Comparison of ENCODE assay signal across 9 mouse cellular contexts in the genomic region with DNA sequence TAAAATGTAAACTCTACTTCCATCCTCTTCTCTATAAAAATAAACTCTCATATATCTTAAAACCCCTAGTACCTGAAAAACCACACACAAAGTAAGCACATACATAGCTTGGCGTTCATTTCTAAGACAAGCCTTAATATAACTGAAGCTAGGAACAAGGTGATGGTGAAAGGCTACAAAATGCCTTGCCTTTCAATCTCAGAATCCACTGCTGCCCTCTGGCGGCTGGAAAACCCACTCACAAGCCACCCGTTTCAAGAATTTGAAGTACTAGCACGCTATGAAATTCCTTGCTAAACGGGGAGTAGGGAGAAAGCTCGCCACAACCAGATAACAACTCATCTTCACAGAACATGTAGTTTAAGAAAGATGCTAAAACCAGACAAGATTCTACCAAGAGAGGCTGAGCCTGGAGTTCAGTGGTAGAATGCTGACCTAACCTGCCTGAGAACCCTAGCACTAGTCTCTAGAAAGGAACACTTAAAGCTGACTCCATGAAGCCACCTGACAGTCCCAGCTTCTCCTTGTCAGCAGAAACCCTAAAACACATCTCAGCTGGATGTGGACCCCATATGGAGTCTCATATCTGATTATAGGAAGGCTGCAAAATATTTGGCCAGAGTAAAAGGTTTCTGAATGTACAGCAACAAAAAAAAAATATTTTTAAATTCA. TPM values are rescaled to one million over a fixed set of nuclear protein-coding genes. Genes with fewer than 3 reads are reported as not detected.
A peak's percentile ranks its signal among the peaks of the same experiment; 100 is the strongest.
DNase-seq lines count a peak whose midpoint lies in the region; ATAC-seq and TF ChIP-seq lines count a peak whose summit lies in the region.
"Had no signal": no experiment of that assay in that cellular context is flagged by ENCODE, and none has a peak within 500 bp of the region (broad histone marks: within the 10 kb centered on the region; RNA-seq: fewer than 3 reads in every experiment).

No protein-coding gene starts in this region.

- no peak overlapping the region for H3K4me3 ChIP-seq in gastrocnemius, adult 2 months
- H3K4me3 ChIP-seq in intestine, embryonic 15.5 days (replicated peaks), result no peak overlapping the region
- H3K4me3 ChIP-seq in midbrain, postnatal 0 days (ENCODE audit: low read depth, low read length), result no peak overlapping the region
- H3K4me3 ChIP-seq: embryonic facial prominence, embryonic 12.5 days had no signal

- 0 out of 2 replicates have a peak, but pooled peaks have one; percentile 10 for ATAC-seq in intestine, embryonic 15.5 days
- no peak for ATAC-seq in midbrain, postnatal 0 days (ENCODE audit: low FRiP score)

- H3K4me1 ChIP-seq in intestine, embryonic 15.5 days (replicated peaks), result no peaks in the 10 kb centered on the region
- H3K4me1 ChIP-seq in midbrain, postnatal 0 days (ENCODE audit: insufficient read depth, low read length), result no peaks in the 10 kb centered on the region
- H3K4me1 ChIP-seq: embryonic facial prominence, embryonic 12.5 days had no signal

- H3K9me3 ChIP-seq in intestine, embryonic 15.5 days, result no peaks in the 10 kb centered on the region
- H3K9me3 ChIP-seq in midbrain, postnatal 0 days (ENCODE audit: low read length), result no peaks in the 10 kb centered on the region
- H3K9me3 ChIP-seq: embryonic facial prominence, embryonic 12.5 days had no signal

- H3K27me3 ChIP-seq in intestine, embryonic 15.5 days (replicated peaks), result no peaks in the 10 kb centered on the region
- H3K27me3 ChIP-seq in midbrain, postnatal 0 days (ENCODE audit: insufficient read depth, low read length), result no peaks in the 10 kb centered on the region
- H3K27me3 ChIP-seq: embryonic facial prominence, embryonic 12.5 days had no signal

- peak; percentile 33 for DNase-seq in ovary, postnatal 10 days (ENCODE audit: low spot score)
- no peak for DNase-seq in ovary, adult 18-20 months (ENCODE audit: low spot score)
- peak; percentile 87 to 92 for DNase-seq in cerebellum, postnatal 36 days
- peak; percentile 70 for DNase-seq in gastrocnemius, adult 2 months
- DNase-seq in left cerebral cortex, postnatal 25 days (ENCODE audit: low spot score in 2 of 2), result peak; percentile 83 to 94
- peak; percentile 90 for DNase-seq in midbrain, postnatal 0 days (ENCODE audit: low spot score)
- peak; percentile 15 to 23 for DNase-seq in spleen, postnatal 36 days (ENCODE audit: low spot score in 2 of 2)

- H3K36me3 ChIP-seq in intestine, embryonic 15.5 days, result no peaks in the 10 kb centered on the region
- peaks cover 3% of the 10 kb centered on the region; the same call in 1 of the 2 replicates for H3K36me3 ChIP-seq in midbrain, postnatal 0 days (ENCODE audit: insufficient read depth, low read length)

- intact Hi-C loops in gastrocnemius, adult 2 months (cut with DNase I), result no loop called here
- intact Hi-C loops in left cerebral cortex, postnatal 25 days (cut with DNase I), result loop anchor here (5.0 kb wide), 1 partner anchor 304 kb away; no protein-coding TSS in a partner anchor

- H3K4me2 ChIP-seq in intestine, embryonic 15.5 days (replicated peaks), result no peak overlapping the region; the same call in 1 of the 2 replicates
- peak overlapping the region; percentile 9; the same call in 1 of the 2 replicates for H3K4me2 ChIP-seq in midbrain, postnatal 0 days (ENCODE audit: low read depth, low read length, poor library complexity, severe bottlenecking)
- H3K4me2 ChIP-seq: embryonic facial prominence, embryonic 12.5 days had no signal

- peak; percentile 90 for TF ChIP-seq CTCF in gastrocnemius, adult 2 months (IDR thresholded peaks at IDR 0.05)
- peak; percentile 96 for TF ChIP-seq CTCF in midbrain, postnatal 0 days (IDR thresholded peaks at IDR 0.05)

- WGBS in intestine, embryonic 15.5 days, result 8% methylated on average over 6 of the region's 6 CpGs
- 2% methylated on average over 6 of the region's 6 CpGs for WGBS in midbrain, postnatal 0 days

- H3K9ac ChIP-seq in intestine, embryonic 15.5 days, result no peak overlapping the region
- H3K9ac ChIP-seq in midbrain, postnatal 0 days (replicated peaks; ENCODE audit: low read length, poor library complexity, severe bottlenecking), result no peak overlapping the region
- H3K9ac ChIP-seq: embryonic facial prominence, embryonic 12.5 days had no signal

- no peak overlapping the region for H3K27ac ChIP-seq in gastrocnemius, adult 2 months
- no peak overlapping the region for H3K27ac ChIP-seq in intestine, embryonic 15.5 days
- no peak overlapping the region for H3K27ac ChIP-seq in midbrain, postnatal 0 days (ENCODE audit: low read depth, low read length)
- H3K27ac ChIP-seq: embryonic facial prominence, embryonic 12.5 days had no signal

RNA-seq across cellular contexts. Expression of a gene that starts 29.1 kb away (rescaled TPM):
- 1 to 10 TPM; 8.9 to 9.4 TPM for total RNA-seq in gastrocnemius, adult 2 months (2021)
- polyA plus RNA-seq in intestine, embryonic 15.5 days (2015; fragmentation: Nextera tagmentation; extraction: Ambion mirVana), result 26.3 and 30.2 TPM in 2 replicates
- total RNA-seq in left cerebral cortex, postnatal 25 days (2021), result 10 to 100 TPM; 23.7 to 24.9 TPM
- total RNA-seq in midbrain, postnatal 0 days (2014; rRNA removed), result 35.3 and 37.1 TPM in 2 replicates
- polyA plus RNA-seq in midbrain, postnatal 0 days (2015; fragmentation: Nextera tagmentation; extraction: Ambion mirVana), result 22.3 and 25.9 TPM in 2 replicates

RNA-seq across cellular contexts. Expression of a gene that starts 29.2 kb away (rescaled TPM):
- 1 to 10 TPM; 8.0 to 9.9 TPM for total RNA-seq in gastrocnemius, adult 2 months (2021)
- polyA plus RNA-seq in intestine, embryonic 15.5 days (2015; fragmentation: Nextera tagmentation; extraction: Ambion mirVana), result 21.7 and 24.2 TPM in 2 replicates
- 10 to 100 TPM; 28.1 to 34.1 TPM for total RNA-seq in left cerebral cortex, postnatal 25 days (2021)
- 10.5 and 20.1 TPM in 2 replicates for total RNA-seq in midbrain, postnatal 0 days (2014; rRNA removed)
- 8.0 and 11.6 TPM in 2 replicates for polyA plus RNA-seq in midbrain, postnatal 0 days (2015; fragmentation: Nextera tagmentation; extraction: Ambion mirVana)
